Mouse (Mus musculus) lung, embryonic 15.5 days (tissue): Measurements from ENCODE around the gene Tle6. TPM values are rescaled to one million over a fixed set of nuclear protein-coding genes. Genes with fewer than 3 reads are reported as not detected.
A peak's percentile ranks its signal among the peaks of the same experiment; 100 is the strongest.

Experiments used
- ATAC-seq: fragments of 200-750 bp; cut with Nextera tagmentation; 2 replicates; pipeline ENCODE4 v1.8.0; 2017; ENCODE audit warnings: moderate number of reproducible peaks, borderline replicate concordance; ENCODE audit not compliant: low FRiP score, low TSS enrichment; ENCODE audit errors: extremely low read depth
- H3K27ac ChIP-seq: fragments of 300-500 bp; sonication (generic); 2 replicates; pipeline ENCODE4 v1.5.1; 2015; ENCODE audit warnings: moderate library complexity, mild to moderate bottlenecking, inconsistent platforms
- H3K27me3 ChIP-seq: fragments of 300-500 bp; sonication (generic); 2 replicates; pipeline ENCODE4 v1.6.1; 2015; ENCODE audit warnings: inconsistent platforms
- H3K36me3 ChIP-seq: fragments of 300-500 bp; sonication (generic); 2 replicates; pipeline ENCODE4 v1.6.1; 2015; ENCODE audit warnings: inconsistent platforms
- H3K4me1 ChIP-seq: fragments of 300-500 bp; sonication (generic); 2 replicates; pipeline ENCODE4 v1.6.1; 2015; ENCODE audit warnings: inconsistent platforms
- H3K4me2 ChIP-seq: fragments of 300-500 bp; sonication (generic); 2 replicates; pipeline ENCODE4 v1.6.1; 2015; ENCODE audit warnings: inconsistent platforms, mild to moderate bottlenecking, moderate library complexity
- H3K4me3 ChIP-seq: fragments of 300-500 bp; sonication (generic); 2 replicates; pipeline ENCODE4 v1.5.1; 2015; ENCODE audit warnings: mild to moderate bottlenecking, inconsistent platforms
- H3K9ac ChIP-seq: fragments of 300-500 bp; sonication (generic); 2 replicates; pipeline ENCODE4 v1.6.1; 2015; ENCODE audit warnings: inconsistent platforms
- H3K9me3 ChIP-seq: fragments of 300-500 bp; sonication (generic); 2 replicates; pipeline ENCODE4 v1.6.1; 2016; ENCODE audit warnings: inconsistent platforms
- WGBS: fragments of 180-500 bp; shearing (Covaris S2); methylation state at CpG from one replicate; pipeline ENCODE4 v1.1.7; 2015; 5-methylcytosine and 5-hydroxymethylcytosine counted together
- polyA plus RNA-seq: library from polyadenylated mRNA; unstranded; fragments of >200 nt; fragmentation: Nextera tagmentation; extraction: Ambion mirVana; gene quantifications from 2 replicates; pipeline ENCODE4 v1.2.1, GENCODE M21; 2015

The Tle6 gene
- polyA plus RNA-seq, 1 experiment from 2014 or later: 29.3 TPM

DNA sequence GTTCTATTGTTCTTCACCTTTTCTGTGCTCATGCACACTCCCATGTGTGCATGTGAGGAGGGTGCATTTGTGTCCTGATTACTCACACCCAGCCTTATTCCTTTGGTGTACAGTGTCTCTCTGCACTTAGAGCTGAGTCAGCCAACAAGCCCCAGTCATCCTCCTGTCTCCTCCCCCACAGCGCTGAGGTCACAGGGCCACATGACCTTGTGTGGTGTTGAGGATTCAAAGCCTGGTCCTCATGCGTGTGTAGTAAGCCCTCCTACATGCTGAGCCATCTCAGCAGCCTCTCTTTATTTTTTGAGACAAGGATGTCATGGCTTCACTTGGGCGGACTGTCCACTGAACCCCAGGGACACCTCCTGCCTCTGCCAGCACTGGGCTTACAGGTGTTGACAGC, 11.9 kb upstream of the Tle6 start:
- 68% methylated on average over 3 of the region's 3 CpGs for WGBS
- no peaks in the 10 kb centered on the region for H3K9me3 ChIP-seq
- no peak overlapping the region for H3K4me3 ChIP-seq
- no peak overlapping the region for H3K27ac ChIP-seq
- no peak overlapping the region for H3K4me2 ChIP-seq
- no peak overlapping the region for H3K9ac ChIP-seq
- no peak for ATAC-seq
- H3K27me3 ChIP-seq: no peaks in the 10 kb centered on the region
- no peaks in the 10 kb centered on the region for H3K4me1 ChIP-seq
- no peaks in the 10 kb centered on the region for H3K36me3 ChIP-seq

DNA sequence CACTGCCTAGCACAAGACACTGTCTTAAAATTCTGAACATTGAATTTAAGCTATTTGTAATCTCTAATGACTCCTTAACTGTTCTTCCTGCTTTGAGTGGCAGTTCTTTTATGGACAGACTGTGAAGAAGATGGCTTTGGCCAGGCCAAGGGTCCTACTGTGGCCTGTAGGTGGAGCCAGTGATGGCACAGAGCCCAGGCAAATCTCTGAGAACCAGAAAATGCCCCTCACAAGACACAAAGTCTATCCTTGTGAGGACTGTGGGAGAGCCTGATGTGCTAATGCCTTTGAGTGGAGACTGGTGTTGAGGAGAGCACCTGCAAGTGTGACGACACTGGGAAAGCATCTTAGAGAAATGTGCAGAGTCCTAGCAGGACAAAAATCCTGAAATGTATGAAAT, 7.4 kb upstream of the Tle6 start:
- Histone ChIP-seq H3K36me3 (no peaks in the 10 kb centered on the region), H3K9me3 (no peaks in the 10 kb centered on the region), H3K9ac (no peak overlapping the region), H3K4me1 (peaks cover 19% of the 10 kb centered on the region), H3K27me3 (no peaks in the 10 kb centered on the region), H3K4me2 (no peak overlapping the region), H3K27ac (no peak overlapping the region), H3K4me3 (no peak overlapping the region)
- 87% methylated on average over 1 of the region's 1 CpGs for WGBS
- no peak for ATAC-seq

DNA sequence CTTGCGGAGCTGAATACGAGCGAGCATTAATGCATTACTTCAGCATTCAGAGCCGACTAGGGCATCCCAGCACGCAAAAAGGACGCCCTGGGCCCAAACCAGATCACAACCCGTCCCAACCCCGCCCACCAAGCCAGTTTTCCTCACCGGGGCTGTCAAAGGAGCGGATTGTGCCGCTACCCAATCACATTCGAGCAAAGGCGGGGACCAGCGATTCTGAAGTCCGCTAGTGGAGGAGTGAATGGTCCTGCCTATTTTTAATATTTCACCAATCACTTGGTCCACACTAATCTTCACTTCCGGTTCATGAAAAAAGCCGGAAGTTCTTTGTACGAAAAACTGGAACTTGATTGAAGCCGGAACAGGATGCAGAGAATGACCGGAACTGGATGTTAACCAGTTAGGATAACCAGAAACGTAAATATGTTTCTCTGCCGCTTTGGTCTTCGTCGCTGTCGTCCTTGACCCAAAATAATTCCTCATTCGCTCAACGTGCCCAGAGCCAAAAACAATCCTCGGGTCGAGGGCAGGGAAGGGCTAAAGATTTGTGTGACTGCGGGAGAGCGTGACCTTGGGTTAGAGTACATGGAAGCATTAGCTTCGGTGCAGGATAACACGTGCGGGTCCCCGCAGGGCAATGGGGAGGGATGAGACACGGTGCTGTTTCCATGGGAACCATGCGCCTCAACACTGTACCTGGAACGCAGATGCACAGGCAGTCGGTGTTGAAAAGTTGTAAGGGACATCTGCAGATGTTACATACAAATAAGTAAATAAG, 5.3 kb upstream of the Tle6 start, which contains the start of gene BC025920:
Gene BC025920, plus strand, starts transcription at position 297 of the 778 bp plus-strand sequence.
- Histone ChIP-seq H3K27me3 (no peaks in the 10 kb centered on the region), H3K4me3 (peak within 1 kb of the TSS; percentile 52), H3K4me1 (peaks cover 35% of the 10 kb centered on the region), H3K9ac (peak within 1 kb of the TSS; percentile 34), H3K9me3 (no peaks in the 10 kb centered on the region), H3K27ac (peak within 1 kb of the TSS; percentile 93), H3K36me3 (no peaks in the 10 kb centered on the region), H3K4me2 (peak within 1 kb of the TSS; percentile 78)
- ATAC-seq: peak; percentile 86
- WGBS: under 1% methylated on average over 39 of the region's 39 CpGs

DNA sequence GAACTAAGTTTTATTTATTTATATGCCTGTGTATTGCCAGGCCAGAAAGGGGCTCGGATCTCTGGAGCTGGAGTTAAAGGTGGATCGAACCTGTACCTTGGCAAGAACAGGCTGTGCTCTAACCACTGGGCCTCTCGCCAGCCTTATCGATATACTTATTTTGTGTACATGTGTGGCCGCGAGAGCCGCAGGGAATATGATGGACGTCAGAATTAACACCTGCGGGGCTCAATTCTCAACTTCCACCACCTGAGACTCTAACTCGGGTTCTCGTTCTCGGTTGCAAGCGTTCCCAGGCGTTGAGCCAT, 4.7 kb upstream of the Tle6 start:
- Histone ChIP-seq H3K36me3 (no peaks in the 10 kb centered on the region), H3K9me3 (no peaks in the 10 kb centered on the region), H3K27me3 (no peaks in the 10 kb centered on the region), H3K4me2 (peak overlapping the region; percentile 78), H3K4me3 (peak overlapping the region; percentile 52), H3K27ac (peak overlapping the region; percentile 93), H3K9ac (peak overlapping the region; percentile 27), H3K4me1 (peaks cover 39% of the 10 kb centered on the region)
- 0 out of 2 replicates have a peak, but pooled peaks have one; percentile 0 for ATAC-seq
- 2% methylated on average over 14 of the region's 14 CpGs for WGBS

DNA sequence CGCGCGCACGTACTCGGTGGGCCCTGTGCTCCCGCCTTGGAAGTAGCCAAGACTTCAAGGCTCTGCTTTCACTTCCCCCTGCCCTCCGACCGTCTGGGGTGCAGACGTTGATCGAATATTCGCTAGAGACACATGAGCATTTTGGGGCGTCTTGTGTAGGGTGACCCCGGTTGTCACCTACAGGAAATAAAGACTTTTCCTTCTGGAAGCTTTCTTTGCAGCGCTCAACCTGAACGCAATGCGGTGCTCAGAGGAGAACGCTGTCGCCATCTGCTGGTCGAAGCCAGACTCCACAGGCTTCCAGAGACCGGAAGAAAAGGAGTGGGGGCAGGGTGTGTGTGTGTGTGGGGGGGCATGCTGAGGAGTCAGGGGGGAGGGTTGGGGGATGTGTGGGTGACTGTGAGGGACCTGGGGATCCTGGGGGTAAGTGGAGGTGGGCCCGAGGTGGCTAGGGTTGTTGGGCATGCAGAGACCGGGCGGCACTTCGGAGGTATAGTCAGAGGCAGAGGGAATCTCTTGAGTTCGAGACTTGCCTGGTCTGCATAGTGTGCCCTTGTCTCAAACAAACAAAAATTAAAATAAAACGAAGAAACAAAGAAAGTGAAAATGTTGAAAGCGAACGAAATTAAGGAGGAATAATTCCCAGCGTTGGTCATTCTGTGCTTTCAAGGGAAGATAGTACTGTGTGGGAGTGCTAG, 4.2 kb upstream of the Tle6 start:
- 0 out of 2 replicates have a peak, but pooled peaks have one; percentile 24 for ATAC-seq
- Histone ChIP-seq H3K9ac (peak overlapping the region; percentile 30; the same call in 1 of the 2 replicates), H3K4me1 (peaks cover 41% of the 10 kb centered on the region), H3K27ac (peak overlapping the region; percentile 93), H3K4me2 (peak overlapping the region; percentile 78), H3K4me3 (peak overlapping the region; percentile 52), H3K36me3 (no peaks in the 10 kb centered on the region), H3K27me3 (no peaks in the 10 kb centered on the region), H3K9me3 (no peaks in the 10 kb centered on the region)
- 18% methylated on average over 29 of the region's 29 CpGs for whole genome bisulfite sequencing

DNA sequence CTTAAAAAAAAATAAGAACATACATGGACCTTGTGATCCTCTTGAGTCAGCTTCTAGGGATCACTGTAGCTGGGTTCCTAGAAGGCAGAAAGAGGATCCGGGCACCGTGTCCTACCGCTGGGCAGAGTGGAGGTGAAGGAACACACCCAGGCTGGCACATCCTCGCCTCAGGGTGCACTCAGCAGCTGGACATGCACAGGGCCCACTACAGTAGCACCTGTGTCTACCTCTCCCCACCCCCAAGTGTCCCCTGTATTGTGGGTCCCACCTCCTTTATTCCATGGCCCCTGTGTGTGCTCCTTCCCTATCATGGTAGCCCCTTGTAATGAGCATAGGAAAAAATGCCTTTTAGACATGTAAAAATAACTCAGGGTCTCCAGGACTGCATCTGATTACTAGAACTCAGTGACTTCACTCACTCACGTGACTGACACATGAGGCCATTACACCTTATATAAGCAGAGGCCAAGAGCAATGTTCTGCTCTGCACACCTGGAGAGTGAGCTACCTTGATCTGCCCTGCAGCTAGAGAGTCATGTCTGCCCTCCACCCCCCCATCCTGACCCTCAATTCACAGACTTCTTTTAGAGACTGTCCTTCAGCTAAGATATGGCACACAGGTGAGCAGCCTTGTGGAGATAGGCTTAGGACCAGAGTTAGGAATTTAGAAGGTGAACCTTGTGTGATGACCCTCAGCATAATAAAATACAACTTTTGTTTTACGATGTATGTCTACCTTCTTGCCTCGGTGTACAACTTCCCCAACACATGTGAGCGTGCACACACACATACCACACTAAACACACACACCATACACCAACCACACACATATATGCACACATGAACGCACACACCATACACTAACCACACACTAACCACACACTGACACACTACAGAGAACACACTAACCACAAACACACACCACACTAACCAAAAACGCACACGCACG, 3.4 kb upstream of the Tle6 start:
- Histone ChIP-seq H3K9ac (0 out of 2 replicates have a peak overlapping the region, but pooled peaks have one; percentile 30), H3K27ac (peak overlapping the region; percentile 93; the same call in 1 of the 2 replicates), H3K36me3 (no peaks in the 10 kb centered on the region), H3K27me3 (no peaks in the 10 kb centered on the region), H3K4me1 (peaks cover 41% of the 10 kb centered on the region), H3K9me3 (no peaks in the 10 kb centered on the region), H3K4me2 (peak overlapping the region; percentile 78), H3K4me3 (no peak overlapping the region)
- no peak for ATAC-seq
- WGBS: 72% methylated on average over 12 of the region's 12 CpGs

DNA sequence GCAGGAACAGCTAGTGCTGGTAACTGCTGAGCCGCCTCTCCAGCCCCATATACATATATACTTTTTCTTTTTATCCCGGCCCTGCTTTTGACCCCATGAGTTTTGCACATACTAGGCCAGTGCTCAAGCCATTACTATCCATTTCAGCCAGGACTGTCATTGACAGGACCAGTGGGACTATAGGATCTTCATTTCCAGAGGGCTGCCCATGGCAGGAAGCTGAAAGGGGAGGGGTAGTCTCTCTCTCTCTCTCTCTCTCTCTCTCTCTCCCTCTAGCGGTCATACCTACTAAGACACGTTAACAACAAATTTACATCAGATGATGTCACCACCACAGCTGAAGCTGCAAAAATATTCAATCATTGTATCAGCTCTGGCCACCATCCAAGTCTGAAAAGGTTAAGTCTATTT, 1.9 kb upstream of the Tle6 start:
- Histone ChIP-seq H3K9ac (no peak overlapping the region), H3K27me3 (no peaks in the 10 kb centered on the region), H3K4me3 (no peak overlapping the region), H3K4me1 (peaks cover 45% of the 10 kb centered on the region), H3K9me3 (no peaks in the 10 kb centered on the region), H3K36me3 (no peaks in the 10 kb centered on the region), H3K4me2 (no peak overlapping the region), H3K27ac (peak overlapping the region; percentile 45)
- no peak for ATAC-seq
- WGBS: 14% methylated on average over 4 of the region's 4 CpGs

DNA sequence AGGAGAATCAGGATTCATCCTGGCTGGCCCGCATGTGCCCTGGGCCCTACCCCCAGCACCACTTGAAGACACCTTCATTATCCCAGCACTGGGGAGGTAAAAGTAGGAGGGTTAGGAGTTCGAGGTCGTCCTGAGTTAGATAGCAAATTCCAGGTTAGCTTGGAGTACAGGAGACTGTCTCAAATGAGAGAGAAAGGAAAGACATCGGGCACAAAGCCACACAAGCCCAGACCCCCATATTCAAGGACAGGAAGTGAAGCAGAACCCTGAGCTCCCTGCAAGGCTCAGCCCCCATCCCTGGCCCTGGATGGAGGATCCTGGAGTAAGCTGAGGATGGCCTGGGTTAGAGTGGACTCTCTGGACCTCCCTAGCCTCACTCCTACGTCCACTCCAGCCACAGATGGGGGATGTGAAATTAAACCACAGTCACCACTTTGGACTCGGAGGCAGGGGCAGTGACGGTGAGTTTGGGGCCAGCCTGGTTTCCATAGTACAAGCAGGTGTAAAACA, 578 bp upstream of the Tle6 start:
- H3K4me1 ChIP-seq: peaks cover 53% of the 10 kb centered on the region
- peak overlapping the region; percentile 84 for H3K27ac ChIP-seq
- WGBS: 29% methylated on average over 7 of the region's 7 CpGs
- peak overlapping the region; percentile 62 for H3K4me2 ChIP-seq
- no peak overlapping the region for H3K9ac ChIP-seq
- no peaks in the 10 kb centered on the region for H3K36me3 ChIP-seq
- ATAC-seq: no peak
- H3K27me3 ChIP-seq: no peaks in the 10 kb centered on the region
- H3K9me3 ChIP-seq: no peaks in the 10 kb centered on the region
- peak overlapping the region; percentile 34 for H3K4me3 ChIP-seq

DNA sequence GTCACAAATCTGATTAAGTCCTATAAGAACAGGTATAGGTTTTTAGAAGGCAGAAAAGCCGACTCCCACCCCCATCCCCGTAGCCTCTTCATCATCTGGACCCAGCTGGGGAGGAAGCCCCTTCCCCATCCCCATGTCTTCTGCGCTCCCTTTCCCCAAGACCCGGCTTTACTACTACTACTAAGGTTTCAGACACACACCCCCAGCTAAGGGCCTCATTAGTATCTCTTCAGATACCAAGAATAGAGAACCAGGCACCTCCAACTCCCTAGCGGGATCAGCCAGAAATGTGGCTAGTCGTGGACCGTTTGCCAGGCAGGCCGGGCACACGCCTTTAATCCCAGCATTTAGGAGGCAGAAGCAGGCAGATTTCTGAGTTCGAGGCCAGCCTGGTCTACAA, 777 bp downstream of the Tle6 start:
- no peak overlapping the region for H3K4me2 ChIP-seq
- H3K4me1 ChIP-seq: peaks cover 61% of the 10 kb centered on the region

DNA sequence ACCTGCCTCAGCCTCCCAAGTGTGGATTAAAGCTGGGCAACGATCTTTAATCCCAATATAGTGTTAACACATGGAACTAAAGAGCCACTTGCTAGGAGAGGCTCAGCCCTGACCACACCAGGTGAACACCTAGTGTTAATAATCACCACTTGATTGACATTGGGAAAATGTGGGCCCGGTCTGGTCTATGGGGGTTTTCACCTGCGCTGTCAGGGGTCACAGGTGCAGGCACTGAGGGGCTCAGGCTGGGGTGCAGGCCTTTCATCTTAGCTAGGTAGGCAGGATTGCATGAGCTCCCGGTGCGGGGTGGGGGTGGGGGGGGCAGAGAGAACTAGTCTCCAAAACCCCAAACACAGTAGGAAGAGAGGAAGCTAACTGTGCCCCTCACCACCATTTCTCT, 1.2 kb downstream of the Tle6 start:
- no peaks in the 10 kb centered on the region for H3K36me3 ChIP-seq
- H3K27ac ChIP-seq: 0 out of 2 replicates have a peak overlapping the region, but pooled peaks have one; percentile 84
- 0 out of 2 replicates have a peak, but pooled peaks cover 10% of the 10 kb centered on the region for H3K27me3 ChIP-seq
- peaks cover 59% of the 10 kb centered on the region for H3K4me1 ChIP-seq
- 56% methylated on average over 5 of the region's 5 CpGs for WGBS
- no peaks in the 10 kb centered on the region for H3K9me3 ChIP-seq
- no peak overlapping the region for H3K9ac ChIP-seq
- H3K4me2 ChIP-seq: no peak overlapping the region
- H3K4me3 ChIP-seq: no peak overlapping the region
- ATAC-seq: no peak

More for the DNA sequence above, 777 bp downstream of the Tle6 start:
- Histone ChIP-seq H3K4me3 (no peak overlapping the region), H3K9me3 (no peaks in the 10 kb centered on the region), H3K27ac (peak overlapping the region; percentile 84), H3K36me3 (no peaks in the 10 kb centered on the region), H3K27me3 (0 out of 2 replicates have a peak, but pooled peaks cover 7% of the 10 kb centered on the region), H3K9ac (no peak overlapping the region)
- 51% methylated on average over 10 of the region's 10 CpGs for WGBS
- no peak for ATAC-seq

DNA sequence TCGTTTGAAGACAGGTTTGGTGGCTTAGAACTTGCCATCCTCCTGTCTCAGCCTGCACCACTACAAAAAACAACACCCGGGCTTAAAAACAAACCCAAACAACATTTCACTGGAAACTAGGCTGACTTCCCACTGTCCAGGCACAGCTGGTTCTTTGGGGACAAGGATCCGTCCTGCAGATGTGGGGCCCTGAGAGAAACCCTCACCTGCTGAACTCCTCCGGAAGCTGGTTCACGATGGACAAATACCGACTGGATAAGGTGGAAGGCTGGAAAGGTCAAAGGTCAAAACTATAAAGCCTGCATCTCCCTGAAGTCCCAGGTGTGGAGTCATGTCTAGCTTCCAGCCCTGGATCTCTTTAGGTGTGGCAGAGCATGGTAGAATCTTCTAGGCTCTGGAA, 2.0 kb downstream of the Tle6 start:
- Histone ChIP-seq H3K36me3 (no peaks in the 10 kb centered on the region), H3K27ac (no peak overlapping the region), H3K27me3 (peaks cover 16% of the 10 kb centered on the region), H3K4me1 (peaks cover 55% of the 10 kb centered on the region), H3K4me3 (no peak overlapping the region), H3K9me3 (no peaks in the 10 kb centered on the region), H3K4me2 (no peak overlapping the region), H3K9ac (no peak overlapping the region)
- no peak for ATAC-seq
- 39% methylated on average over 6 of the region's 6 CpGs for WGBS
